ENCODE assay signal across 23 mouse cellular contexts in the genomic region with DNA sequence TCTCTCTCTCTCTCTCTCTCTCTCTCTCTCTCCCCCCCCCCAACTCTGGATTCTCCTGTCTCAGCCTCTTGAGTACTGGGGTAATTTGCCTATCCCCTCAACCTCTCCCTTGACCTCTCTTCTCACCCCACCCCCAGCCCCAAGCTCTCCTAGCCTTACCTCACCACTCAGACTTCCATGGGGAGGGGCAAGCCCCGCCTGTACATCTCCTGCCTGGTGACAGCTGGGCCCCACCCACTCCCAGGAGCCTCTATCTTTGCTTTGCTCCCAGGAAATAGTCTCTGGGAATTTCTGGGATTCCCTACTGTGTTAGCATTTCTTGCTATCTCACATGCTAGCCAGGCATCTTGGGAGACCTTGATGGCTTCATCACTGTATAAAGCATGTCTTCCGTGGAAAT. TPM values are rescaled to one million over a fixed set of nuclear protein-coding genes. Genes with fewer than 3 reads are reported as not detected.
A peak's percentile ranks its signal among the peaks of the same experiment; 100 is the strongest.
DNase-seq lines count a peak whose midpoint lies in the region; TF ChIP-seq lines count a peak whose summit lies in the region.
"Had no signal": no experiment of that assay in that cellular context is flagged by ENCODE, and none has a peak within 500 bp of the region (broad histone marks: within the 10 kb centered on the region; RNA-seq: fewer than 3 reads in every experiment).

No protein-coding gene starts in this region.

- no peak overlapping the region for H3K27ac ChIP-seq in ES-Bruce4 (ENCODE audit: insufficient read depth, low read length)
- H3K27ac ChIP-seq: embryonic facial prominence, embryonic 13.5 days; embryonic facial prominence, embryonic 15.5 days; forebrain, embryonic 10.5 days; forebrain, embryonic 13.5 days; forebrain, embryonic 15.5 days had no signal

- TF ChIP-seq CTCF in ES-Bruce4 (IDR thresholded peaks at IDR 0.05; ENCODE audit: low read depth, low read length), result no peak

- 0 out of 2 replicates have a peak, but pooled peaks have one; percentile 18 for TF ChIP-seq EP300 in ES-Bruce4 (IDR thresholded peaks at IDR 0.05; ENCODE audit: insufficient read depth, low read depth, low read length)

- no peaks in the 10 kb centered on the region for H3K27me3 ChIP-seq in ES-Bruce4 (ENCODE audit: control insufficient read depth, insufficient read depth, low read length, poor library complexity, severe bottlenecking)
- H3K27me3 ChIP-seq: embryonic facial prominence, embryonic 13.5 days; embryonic facial prominence, embryonic 15.5 days; forebrain, embryonic 13.5 days; forebrain, embryonic 15.5 days had no signal

- H3K4me3 ChIP-seq in ES-Bruce4 (ENCODE audit: low read depth, low read length), result no peak overlapping the region
- H3K4me3 ChIP-seq: embryonic facial prominence, embryonic 13.5 days; embryonic facial prominence, embryonic 15.5 days; erythroblast, embryonic 14.5 days; forebrain, embryonic 10.5 days; forebrain, embryonic 13.5 days; forebrain, embryonic 15.5 days had no signal

- no peaks in the 10 kb centered on the region for H3K9me3 ChIP-seq in ES-Bruce4 (replicated peaks; ENCODE audit: control insufficient read depth, insufficient read depth, low read length, poor library complexity, severe bottlenecking)
- H3K9me3 ChIP-seq: embryonic facial prominence, embryonic 13.5 days; embryonic facial prominence, embryonic 15.5 days; forebrain, embryonic 10.5 days; forebrain, embryonic 13.5 days; forebrain, embryonic 15.5 days had no signal

- DNase-seq in heart, adult 11 months, result peak; percentile 69
- no peak for DNase-seq in heart, adult 9 months (ENCODE audit: low spot score in 2 of 2)
- DNase-seq in ES-CJ7 (ENCODE audit: low read depth, low spot score) (peak; percentile 41), ZHBTc4 (ENCODE audit: low read depth, low spot score) (peak; percentile 53)
- DNase-seq in testis, postnatal 10 days (ENCODE audit: low spot score), result no peak
- no peak for DNase-seq in yolk sac, embryonic 10.5 days (ENCODE audit: low spot score)
- DNase-seq: adrenal gland, adult 2 months; adrenal gland, postnatal 10 days; adrenal gland, postnatal 25 days; cerebellum, adult 11 months; cerebellum, adult 18-20 months; cerebellum, adult 8-10 months; cerebellum, adult 9-11 months; cerebellum, postnatal 14 days; cerebellum, postnatal 36 days; embryo, embryonic 11 days had no signal

- no peak for TF ChIP-seq POLR2A in ES-Bruce4 (IDR thresholded peaks at IDR 0.05; ENCODE audit: insufficient read depth, low read length)

- H3K36me3 ChIP-seq in ES-Bruce4 (ENCODE audit: control insufficient read depth, insufficient read depth, low read length, poor library complexity, severe bottlenecking), result no peaks in the 10 kb centered on the region
- H3K36me3 ChIP-seq: embryonic facial prominence, embryonic 13.5 days; embryonic facial prominence, embryonic 15.5 days; forebrain, embryonic 10.5 days; forebrain, embryonic 15.5 days had no signal

- H3K9ac ChIP-seq in ES-Bruce4 (ENCODE audit: low read depth, poor library complexity, severe bottlenecking), result no peak overlapping the region
- H3K9ac ChIP-seq: embryonic facial prominence, embryonic 13.5 days; embryonic facial prominence, embryonic 15.5 days; forebrain, embryonic 13.5 days; forebrain, embryonic 15.5 days had no signal

- no peaks in the 10 kb centered on the region for H3K4me1 ChIP-seq in ES-Bruce4 (ENCODE audit: control insufficient read depth, insufficient read depth, low read length)

RNA-seq across cellular contexts. Expression of a gene that starts 55.1 kb away (rescaled TPM):
- polyA plus RNA-seq in ES-Bruce4 (2011; ENCODE audit: insufficient read depth, insufficient read length, low read depth, missing spikeins), result 1.1 and 1.5 TPM in 2 replicates

Comparison
In these comparisons a context has a peak if more than half of its experiments do, and no peak if none do; other contexts are left out.
1. DNase-seq: peak in heart, adult 11 months (single experiment), ES-CJ7 (single experiment) and ZHBTc4 (single experiment); none in heart, adult 9 months (0 of 2), testis, postnatal 10 days (single experiment) and yolk sac, embryonic 10.5 days (single experiment).